Mouse (Mus musculus) kidney, adult 2 months (tissue): Measurements from ENCODE around the gene Calhm2.

ENCODE experiments used
- CTCF ChIP-seq: fragments of 200-500 bp; conservative IDR thresholded peaks from 2 replicates; pipeline ENCODE4 v1.5.1; 2011; ENCODE audit warnings: low read depth, mild to moderate bottlenecking, control low read depth, low read length, moderate library complexity, mixed read lengths; ENCODE audit not compliant: insufficient read depth, insufficient read length
- POLR2A ChIP-seq: fragments of 200-500 bp; IDR thresholded peaks from one replicate; pipeline ENCODE4 v1.6.1; 2011; ENCODE audit warnings: low read depth, low read length, control low read depth

GRCm38 (mm10) chr19:47166758-47167157 is 28.7 kb upstream of the Calhm2 start:
- no peak for TF ChIP-seq CTCF
- no peak for TF ChIP-seq POLR2A
